Mouse (Mus musculus): Measurements from ENCODE around the gene Ccna2.
"Not testable (repeated sequence)": the region's sequence is repeated elsewhere in the genome, so short reads cannot be mapped to it uniquely, and the experiment has no call there.

Gene Ccna2

GRCm38 (mm10) chr3:36571827-36572378 is at the start of gene Ccna2:
TSS of gene Ccna2 (minus strand) at chr3:36572150.
- in situ Hi-C loops (cut with MboI, MseI) = no loop called here

GRCm38 (mm10) chr3:36618181-36618580 is 46.2 kb upstream of the Ccna2 start:
- in situ Hi-C loops (cut with MboI, MseI) = no loop called here

DNA sequence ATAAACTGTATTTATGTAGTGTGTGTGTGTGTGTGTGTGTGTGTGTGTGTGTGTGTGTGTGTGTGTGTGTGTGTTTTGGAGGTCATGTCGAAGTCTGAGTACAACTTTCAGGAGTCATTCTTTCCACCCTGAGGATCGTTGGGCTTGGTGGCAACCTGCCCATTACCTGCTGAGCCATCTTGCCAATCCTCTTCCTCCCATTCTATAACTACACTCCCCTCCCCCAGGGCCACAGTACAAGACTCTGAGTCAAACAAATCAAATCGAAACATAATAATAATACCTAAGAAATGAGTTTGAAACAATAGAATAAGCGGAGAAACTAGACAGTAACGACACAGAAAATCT is 41.9 kb upstream of the Ccna2 start:
- in situ Hi-C loops (cut with MboI, MseI) = no loop called here

GRCm38 (mm10) chr3:36613202-36613907 is 41.4 kb upstream of the Ccna2 start, which contains the start of gene Bbs7:
TSS of gene Bbs7 (minus strand) at chr3:36613477.
- in situ Hi-C loops (cut with MboI, MseI) = no loop called here

DNA sequence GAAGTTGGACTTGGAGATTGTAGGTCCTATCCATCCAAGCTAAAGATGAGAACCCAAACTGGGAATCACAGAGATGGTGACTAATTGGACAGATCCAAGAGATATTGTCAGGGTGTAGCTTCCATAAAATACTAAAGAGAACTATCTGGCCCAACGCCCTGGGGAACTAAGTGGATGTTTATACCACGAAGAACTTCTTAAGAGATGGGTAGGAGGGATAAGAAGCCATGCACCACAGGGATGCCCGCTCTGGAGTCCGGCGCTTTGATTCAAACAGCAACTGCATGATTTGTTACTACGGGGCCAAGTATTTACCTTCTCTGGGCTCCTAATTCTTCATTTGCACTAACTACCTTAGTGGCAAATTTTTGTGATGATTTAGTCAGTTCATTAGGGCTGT is 40.7 kb upstream of the Ccna2 start:
- in situ Hi-C loops (cut with MboI, MseI) = no loop called here

DNA sequence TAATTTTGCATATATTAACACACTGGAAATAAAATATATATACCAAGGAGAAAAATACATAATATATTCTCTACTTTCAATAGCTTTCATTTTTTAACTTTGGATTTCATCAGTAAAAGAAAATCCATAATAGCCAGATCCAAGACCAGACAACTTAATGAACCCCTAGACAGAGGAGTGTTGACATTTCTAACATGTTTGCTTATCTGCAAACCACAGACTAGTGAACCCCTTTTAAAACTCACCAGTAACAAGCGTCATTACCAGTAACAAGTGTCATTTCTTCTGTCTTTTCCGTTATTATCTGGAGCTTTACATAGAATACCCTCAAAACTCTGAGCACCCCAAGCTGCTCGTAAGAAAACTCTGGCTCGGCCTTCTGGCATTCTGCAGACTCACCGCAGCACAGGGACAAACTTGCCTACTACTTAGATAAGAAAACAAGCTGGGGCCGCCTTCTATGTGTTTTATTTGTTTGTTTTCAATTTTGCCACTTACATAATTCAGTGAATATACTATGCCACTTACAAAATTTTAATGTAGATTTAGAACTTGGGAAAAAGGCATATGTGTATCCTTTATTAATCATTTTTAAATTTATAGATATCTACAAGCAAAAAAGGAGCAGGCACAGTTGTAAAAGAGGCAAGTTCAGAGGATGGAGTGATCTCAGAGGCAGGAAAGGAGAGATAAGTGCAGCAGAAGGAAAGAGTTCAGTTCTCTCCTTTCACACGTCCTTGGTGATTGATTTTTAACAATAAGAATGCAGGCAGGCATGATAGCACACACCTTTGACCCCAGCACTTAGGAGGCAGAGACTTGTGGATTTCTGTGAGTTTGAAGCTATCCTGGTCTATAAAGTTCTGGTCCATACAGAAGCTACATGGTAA is 34.2 kb upstream of the Ccna2 start:
- in situ Hi-C loops (cut with MboI, MseI) = no loop called here

DNA sequence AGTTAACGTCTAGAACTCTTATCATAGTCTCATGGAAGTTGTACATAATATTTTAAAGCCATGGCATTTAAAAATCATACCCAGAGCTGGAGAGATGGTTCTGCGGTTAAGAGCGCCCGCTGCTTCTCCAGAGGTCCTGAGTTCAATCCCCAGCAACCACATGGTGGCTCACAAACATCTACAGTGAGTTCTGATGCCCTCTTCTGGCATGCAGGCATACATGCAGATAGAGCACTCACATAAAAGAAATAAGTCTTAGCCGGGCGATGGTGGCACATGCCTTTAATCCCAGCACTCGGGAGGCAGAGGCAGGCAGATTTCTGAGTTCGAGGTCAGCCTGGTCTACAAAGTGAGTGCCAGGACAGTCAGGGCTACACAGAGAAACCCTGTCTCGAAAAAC is 27.8 kb upstream of the Ccna2 start:
- in situ Hi-C loops (cut with MboI, MseI) = not testable (repeated sequence)

DNA sequence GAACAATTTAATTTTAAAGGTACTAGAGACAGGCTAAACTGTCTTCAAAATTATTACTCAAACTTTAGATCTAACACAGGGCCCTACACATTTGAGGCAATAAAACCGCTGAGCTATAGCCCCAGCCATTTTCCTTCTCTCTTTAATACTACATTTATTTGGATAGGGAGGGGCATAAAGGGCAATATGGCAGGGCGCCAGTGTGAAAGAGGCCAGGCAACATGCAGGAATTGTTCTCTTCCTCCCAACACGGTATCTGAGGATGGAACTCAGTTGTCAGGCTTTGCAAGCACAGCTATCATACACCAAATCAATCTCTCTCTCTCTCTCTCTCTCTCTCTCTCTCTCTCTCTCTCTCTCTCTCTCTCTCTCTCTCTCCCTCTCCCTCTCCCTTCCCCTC is 26.9 kb upstream of the Ccna2 start:
- in situ Hi-C loops (cut with MboI, MseI) = no loop called here

DNA sequence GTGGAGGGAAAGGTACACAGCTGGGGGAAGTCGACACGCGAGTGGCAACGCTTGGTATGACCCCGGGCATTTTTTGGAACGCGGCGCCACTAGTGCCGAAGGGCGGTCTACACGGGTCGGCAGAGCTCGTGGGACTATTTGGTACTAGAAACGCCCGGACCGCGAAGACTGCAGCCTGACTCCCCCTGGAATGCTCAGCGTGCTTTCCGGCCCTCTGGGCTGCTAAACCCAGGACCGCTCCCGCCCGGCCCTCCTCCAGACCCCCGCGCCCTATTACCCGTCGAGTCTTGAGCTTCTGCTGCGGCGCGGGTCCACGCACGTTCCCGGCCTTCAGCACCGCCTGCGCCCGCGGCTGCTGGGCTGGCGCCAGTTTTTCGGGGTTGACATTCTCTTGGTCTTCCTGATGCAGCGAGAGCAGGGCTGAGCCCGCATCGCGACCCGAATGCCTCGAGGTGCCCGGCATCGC is 556 bp downstream of the Ccna2 start:
- in situ Hi-C loops (cut with MboI, MseI) = no loop called here

DNA sequence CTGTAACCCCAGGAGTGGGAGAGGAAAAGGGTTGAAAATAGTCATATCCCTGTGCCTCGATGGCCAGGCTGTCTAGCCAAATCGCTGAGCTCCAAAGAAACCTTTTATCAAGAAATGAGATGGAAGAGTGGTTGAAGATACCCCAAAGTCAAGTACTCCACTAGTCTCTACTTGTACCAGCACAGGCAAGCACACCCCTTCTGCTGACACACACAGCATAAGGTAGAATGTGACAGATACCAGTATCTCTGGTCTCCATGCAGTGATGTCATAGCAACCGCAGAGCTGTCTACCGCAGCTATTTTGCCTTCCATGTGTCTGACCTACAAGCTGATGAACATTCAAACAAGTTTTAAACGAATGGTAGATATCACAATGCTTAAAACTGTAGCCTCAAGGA is 2.1 kb downstream of the Ccna2 start:
- in situ Hi-C loops (cut with MboI, MseI) = no loop called here

DNA sequence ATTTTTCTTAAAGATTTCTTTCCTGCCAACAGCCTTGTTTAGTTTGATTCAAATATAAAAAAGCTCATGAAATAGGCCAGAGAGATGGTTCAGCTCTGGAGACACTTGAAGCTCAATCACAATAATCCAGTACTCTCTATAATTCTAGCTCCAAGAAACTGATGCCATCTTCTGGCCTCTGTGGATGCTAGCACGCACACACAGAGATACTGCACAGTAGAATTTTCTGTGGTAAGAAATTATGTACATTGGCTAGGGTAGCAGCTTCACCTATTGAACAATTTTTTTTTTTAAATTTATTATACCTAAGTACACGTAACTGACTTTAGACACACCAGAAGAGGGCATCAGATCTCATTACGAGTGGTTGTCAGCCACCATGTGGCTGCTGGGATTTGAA is 8.3 kb downstream of the Ccna2 start:
- in situ Hi-C loops (cut with MboI, MseI) = no loop called here

- in situ Hi-C loops (cut with MboI, MseI) = loop anchor here (10.0 kb wide), 1 partner anchor 1935 kb away; no protein-coding TSS in a partner anchor
Measured at GRCm38 (mm10) chr3:36559606-36560005, 12.3 kb downstream of the Ccna2 start.

DNA sequence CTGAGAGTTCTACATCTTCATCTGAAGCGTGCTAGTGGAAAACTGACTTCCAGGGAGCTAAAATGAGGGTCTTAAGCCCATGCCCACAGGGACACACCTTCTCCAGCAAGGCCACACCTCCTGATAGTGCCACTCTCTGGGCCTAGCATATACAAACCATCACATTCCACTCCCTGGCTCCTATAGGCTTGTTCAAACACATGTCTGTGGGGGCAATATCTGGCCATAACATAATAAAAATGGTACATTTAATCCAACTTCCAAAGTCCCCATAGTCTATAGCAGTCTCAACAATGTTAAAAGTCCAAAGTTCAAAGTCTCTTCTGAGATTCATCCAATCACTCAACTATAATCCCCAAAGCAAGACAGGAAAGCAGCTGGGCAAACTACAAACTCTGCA is 14.3 kb downstream of the Ccna2 start:
- in situ Hi-C loops (cut with MboI, MseI) = loop anchor here (10.0 kb wide), 1 partner anchor 1937 kb away; no protein-coding TSS in a partner anchor

- in situ Hi-C loops (cut with MboI, MseI) = loop anchor here (10.0 kb wide), 1 partner anchor 1942 kb away; no protein-coding TSS in a partner anchor
Measured at GRCm38 (mm10) chr3:36552406-36553047, 19.4 kb downstream of the Ccna2 start, which contains the start of gene Exosc9. TSS of gene Exosc9 (plus strand) at chr3:36552606.

- in situ Hi-C loops (cut with MboI, MseI) = loop anchor here (10.0 kb wide), 1 partner anchor 1943 kb away; no protein-coding TSS in a partner anchor
Measured at GRCm38 (mm10) chr3:36551851-36552384, 20.0 kb downstream of the Ccna2 start.

DNA sequence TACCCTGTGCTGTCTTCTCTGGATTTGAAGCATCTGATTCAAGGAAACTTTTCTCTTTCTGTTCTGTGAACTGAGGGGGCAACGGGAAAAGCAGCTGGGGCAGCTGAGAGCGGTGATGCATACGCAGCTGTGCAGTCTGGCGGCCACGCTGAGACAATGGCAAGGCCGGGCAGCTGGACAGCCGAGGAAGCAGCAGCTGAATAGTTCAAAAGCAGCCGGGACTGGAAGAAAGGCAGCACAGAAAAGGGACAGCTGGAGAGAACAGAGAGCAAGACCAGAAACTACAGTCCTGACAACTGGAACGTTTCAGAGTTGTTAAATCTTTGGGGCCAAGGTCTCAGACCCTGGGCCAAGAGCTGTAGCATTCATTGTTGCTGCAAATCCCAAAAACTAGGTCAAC is 20.6 kb downstream of the Ccna2 start:
- in situ Hi-C loops (cut with MboI, MseI) = loop anchor here (10.0 kb wide), 1 partner anchor 1943 kb away; no protein-coding TSS in a partner anchor

GRCm38 (mm10) chr3:36544961-36545360 is 27.0 kb downstream of the Ccna2 start:
- in situ Hi-C loops (cut with MboI, MseI) = no loop called here

- in situ Hi-C loops (cut with MboI, MseI) = no loop called here
Measured at GRCm38 (mm10) chr3:36541399-36541798, 30.6 kb downstream of the Ccna2 start.

DNA sequence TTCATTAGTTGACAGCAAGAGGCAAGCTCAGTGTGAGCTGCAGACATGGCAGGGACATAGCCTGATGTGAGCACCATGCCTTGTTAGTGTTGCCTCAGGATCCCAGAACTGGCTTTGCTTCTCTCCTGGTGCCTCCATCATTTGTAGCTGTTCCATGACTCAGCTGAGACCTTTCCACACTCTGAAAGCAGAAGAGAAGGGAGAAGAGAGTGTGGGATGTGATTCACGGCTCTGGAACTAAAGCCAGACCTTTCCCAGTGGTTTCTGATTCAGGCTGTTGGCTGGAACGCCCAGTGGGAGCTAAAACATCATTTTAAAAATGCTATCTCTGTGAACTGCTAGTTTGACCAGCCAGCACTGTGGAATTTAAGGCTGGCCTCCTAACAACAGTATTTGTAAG is 31.2 kb downstream of the Ccna2 start:
- in situ Hi-C loops (cut with MboI, MseI) = no loop called here

- in situ Hi-C loops (cut with MboI, MseI) = no loop called here
Measured at GRCm38 (mm10) chr3:36537701-36538470, 34.1 kb downstream of the Ccna2 start.

GRCm38 (mm10) chr3:36536041-36536440 is 35.9 kb downstream of the Ccna2 start:
- in situ Hi-C loops (cut with MboI, MseI) = no loop called here

All from regulatory T cell (primary cell).